Mouse (Mus musculus) cerebellum, adult 11 months (tissue): ENCODE measurements around the gene Orm3.

Source experiments
- DNase-seq: peaks from one replicate; pipeline ENCODE4 v3.0.0; 2022

Orm3 gene

GRCm38 (mm10) chr4:63371890-63372289 is 15.9 kb downstream of the Orm3 start:
- DNase-seq = no peak

- no peak for DNase-seq
Measured at GRCm38 (mm10) chr4:63373404-63373803, 17.4 kb downstream of the Orm3 start.

- no peak for DNase-seq
Measured at GRCm38 (mm10) chr4:63374331-63374730, 18.4 kb downstream of the Orm3 start.

GRCm38 (mm10) chr4:63375367-63375766 is 19.4 kb downstream of the Orm3 start:
- no peak for DNase-seq

GRCm38 (mm10) chr4:63377483-63377882 is 21.5 kb downstream of the Orm3 start:
- no peak for DNase-seq

- DNase-seq = no peak
Measured at GRCm38 (mm10) chr4:63382676-63383369, 26.9 kb downstream of the Orm3 start.

GRCm38 (mm10) chr4:63383474-63383873 is 27.5 kb downstream of the Orm3 start:
- DNase-seq = no peak

- no peak for DNase-seq
Measured at GRCm38 (mm10) chr4:63384262-63384661, 28.3 kb downstream of the Orm3 start.

- DNase-seq = no peak
Measured at GRCm38 (mm10) chr4:63385253-63385652, 29.3 kb downstream of the Orm3 start.

GRCm38 (mm10) chr4:63385784-63386183 is 29.8 kb downstream of the Orm3 start:
- no peak for DNase-seq

- no peak for DNase-seq
Measured at GRCm38 (mm10) chr4:63388029-63388428, 32.1 kb downstream of the Orm3 start.

- no peak for DNase-seq
Measured at GRCm38 (mm10) chr4:63389121-63389886, 33.3 kb downstream of the Orm3 start.

- no peak for DNase-seq
Measured at GRCm38 (mm10) chr4:63389887-63390528, 34.0 kb downstream of the Orm3 start.

- DNase-seq = no peak
Measured at GRCm38 (mm10) chr4:63391322-63391721, 35.4 kb downstream of the Orm3 start.

- DNase-seq = no peak
Measured at GRCm38 (mm10) chr4:63397981-63398537, 42.1 kb downstream of the Orm3 start.

GRCm38 (mm10) chr4:63398854-63399609 is 43.1 kb downstream of the Orm3 start:
- no peak for DNase-seq

- no peak for DNase-seq
Measured at GRCm38 (mm10) chr4:63399691-63400270, 43.8 kb downstream of the Orm3 start.

GRCm38 (mm10) chr4:63400541-63401306 is 44.8 kb downstream of the Orm3 start:
- DNase-seq = no peak

- DNase-seq = no peak
Measured at GRCm38 (mm10) chr4:63401620-63402019, 45.7 kb downstream of the Orm3 start.

GRCm38 (mm10) chr4:63402056-63402455 is 46.1 kb downstream of the Orm3 start:
- DNase-seq = no peak

GRCm38 (mm10) chr4:63402558-63402957 is 46.6 kb downstream of the Orm3 start:
- DNase-seq = no peak
